Mouse (Mus musculus) brain, embryonic 14.5 days (tissue): ENCODE results near the gene Il1b. TPM values are rescaled to one million over a fixed set of nuclear protein-coding genes. Genes with fewer than 3 reads are reported as not detected.

Experiments used
- DNase-seq: peaks from one replicate; pipeline ENCODE4 v3.0.0-alpha.2; 2011; ENCODE audit warnings: low read depth
- CTCF ChIP-seq: fragments of 200-500 bp; IDR thresholded peaks from 2 replicates; pipeline ENCODE4 v1.5.1; 2012; ENCODE audit warnings: inconsistent platforms, mild to moderate bottlenecking, moderate library complexity, borderline replicate concordance; ENCODE audit not compliant: insufficient read depth, insufficient read length; ENCODE audit errors: extremely low read depth
- POLR2A ChIP-seq: fragments of 200-500 bp; IDR thresholded peaks from 2 replicates; pipeline ENCODE4 v1.6.1; 2012; ENCODE audit warnings: mild to moderate bottlenecking, inconsistent platforms, borderline replicate concordance; ENCODE audit not compliant: poor library complexity, insufficient read depth, insufficient read length, severe bottlenecking; ENCODE audit errors: extremely low read depth
- polyA plus RNA-seq: library from polyadenylated mRNA; depleted of rRNA; stranded (reverse); fragments of >200 nt; gene quantifications from 2 replicates; pipeline ENCODE4 v1.2.3, GENCODE M21; 2012

Gene Il1b
- polyA plus RNA-seq, 1 experiment: 0.10 TPM

- TF ChIP-seq CTCF: no peak
- DNase-seq: no peak
Observed at GRCm38 (mm10) chr2:129367246-129367645, 3.7 kb downstream of the Il1b start.

GRCm38 (mm10) chr2:129360975-129361560 lies 9.9 kb downstream of the Il1b start:
- DNase-seq: no peak
- no peak for TF ChIP-seq CTCF
- no peak for TF ChIP-seq POLR2A

- TF ChIP-seq CTCF (no peak), POLR2A (no peak)
- DNase-seq: no peak
Observed at GRCm38 (mm10) chr2:129360197-129360596, 10.7 kb downstream of the Il1b start.

- DNase-seq: peak; percentile 7
- no peak for TF ChIP-seq CTCF
- no peak for TF ChIP-seq POLR2A
Observed at GRCm38 (mm10) chr2:129338138-129338621, 32.8 kb downstream of the Il1b start.

- TF ChIP-seq CTCF (no peak), POLR2A (no peak)
- peak; percentile 14 for DNase-seq
Observed at GRCm38 (mm10) chr2:129333471-129333870, 37.5 kb downstream of the Il1b start.

- no peak for TF ChIP-seq CTCF
- TF ChIP-seq POLR2A: no peak
- DNase-seq: no peak
Observed at GRCm38 (mm10) chr2:129330540-129330939, 40.4 kb downstream of the Il1b start.

- DNase-seq: no peak
- TF ChIP-seq CTCF: no peak
- TF ChIP-seq POLR2A: no peak
Observed at GRCm38 (mm10) chr2:129330024-129330423, 40.9 kb downstream of the Il1b start.

- no peak for TF ChIP-seq CTCF
- TF ChIP-seq POLR2A: no peak
- DNase-seq: no peak
Observed at GRCm38 (mm10) chr2:129328238-129328637, 42.7 kb downstream of the Il1b start.

- TF ChIP-seq CTCF (no peak), POLR2A (no peak)
- DNase-seq: no peak
Observed at GRCm38 (mm10) chr2:129324216-129324615, 46.7 kb downstream of the Il1b start.

- DNase-seq: no peak
- TF ChIP-seq POLR2A (no peak), CTCF (no peak)
Observed at GRCm38 (mm10) chr2:129322117-129322635, 48.8 kb downstream of the Il1b start.

- no peak for DNase-seq
- TF ChIP-seq POLR2A (no peak), CTCF (no peak)
Observed at GRCm38 (mm10) chr2:129320033-129320605, 50.8 kb downstream of the Il1b start.

- no peak for DNase-seq
- no peak for TF ChIP-seq CTCF
- TF ChIP-seq POLR2A: no peak
Observed at GRCm38 (mm10) chr2:129315831-129316230, 55.1 kb downstream of the Il1b start.
